8 mouse cellular contexts compared by ENCODE assay signal in the genomic region with DNA sequence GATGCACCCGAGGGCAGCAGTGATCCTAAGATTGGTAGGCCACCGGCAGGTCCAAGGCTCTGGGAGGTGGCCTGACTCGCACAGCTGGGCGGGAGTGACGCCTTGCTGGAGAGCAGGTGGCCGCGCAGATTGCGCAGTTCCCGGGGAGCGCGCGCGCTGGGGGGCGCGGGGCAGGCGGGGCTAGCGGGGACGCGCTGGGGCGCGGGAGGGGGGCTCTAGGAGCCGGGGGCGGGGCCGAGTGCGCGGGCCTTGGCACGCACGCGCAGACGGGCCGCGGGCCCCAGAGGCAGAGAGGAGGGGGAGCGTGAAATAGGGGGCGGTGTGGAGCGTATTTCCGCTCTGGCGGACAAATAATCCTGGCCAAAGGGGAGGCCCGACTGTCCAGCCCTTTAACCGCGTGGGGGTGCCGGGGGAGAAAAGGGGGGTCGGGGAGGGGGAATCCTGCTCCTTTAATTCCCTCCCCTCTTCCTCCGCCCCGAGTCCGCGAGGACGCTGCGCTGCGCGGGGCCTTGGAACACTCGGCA. TPM values are rescaled to one million over a fixed set of nuclear protein-coding genes. Genes with fewer than 3 reads are reported as not detected.
DNase-seq lines count a peak whose midpoint lies in the region; ATAC-seq and TF ChIP-seq lines count a peak whose summit lies in the region.

No protein-coding gene starts in this region.

- under 1% methylated on average over 40 of the region's 51 CpGs for WGBS in forebrain, embryonic 14.5 days
- WGBS in liver, postnatal 0 days (ENCODE audit: insufficient replicate concordance): under 1% methylated on average over 29 of the region's 51 CpGs
- under 1% methylated on average over 27 of the region's 51 CpGs for WGBS in neural tube, embryonic 13.5 days

- intact Hi-C loops in heart, postnatal 14 days (cut with DNase I): no loop called here

- peak overlapping the region; percentile 86 for H3K9ac ChIP-seq in ES-E14 (ENCODE audit: insufficient read depth, low read depth, low read length, poor library complexity, severe bottlenecking)
- H3K9ac ChIP-seq in forebrain, embryonic 14.5 days (ENCODE audit: low read length): peak overlapping the region; percentile 95
- peak overlapping the region; percentile 78 for H3K9ac ChIP-seq in liver, postnatal 0 days (replicated peaks)
- H3K9ac ChIP-seq in neural tube, embryonic 13.5 days: peak overlapping the region; percentile 93

- H3K27me3 ChIP-seq in forebrain, embryonic 14.5 days (replicated peaks; ENCODE audit: control insufficient read depth, insufficient read depth, low read length): no peaks in the 10 kb centered on the region
- H3K27me3 ChIP-seq in liver, postnatal 0 days (ENCODE audit: insufficient read depth, low read length): no peaks in the 10 kb centered on the region
- no peaks in the 10 kb centered on the region for H3K27me3 ChIP-seq in neural tube, embryonic 13.5 days

- H3K27ac ChIP-seq in ES-E14 (ENCODE audit: insufficient read depth, low read depth, low read length, poor library complexity, severe bottlenecking): peak overlapping the region; percentile 60
- peak overlapping the region; percentile 93 for H3K27ac ChIP-seq in forebrain, embryonic 14.5 days (ENCODE audit: low read depth, low read length)
- H3K27ac ChIP-seq in liver, postnatal 0 days (ENCODE audit: low read depth): peak overlapping the region; percentile 77
- peak overlapping the region; percentile 95 for H3K27ac ChIP-seq in neural tube, embryonic 13.5 days (replicated peaks)

- H3K4me3 ChIP-seq in ES-E14 (ENCODE audit: insufficient read depth in 1 of 2, low read depth in 1 of 2, low read length in 2 of 2, poor library complexity in 1 of 2, severe bottlenecking in 1 of 2): peak overlapping the region; percentile 84 to 92
- peak overlapping the region; percentile 84 for H3K4me3 ChIP-seq in forebrain, embryonic 14.5 days (ENCODE audit: low read depth, low read length)
- H3K4me3 ChIP-seq in liver, postnatal 0 days (ENCODE audit: low read depth, low read length): peak overlapping the region; percentile 72
- peak overlapping the region; percentile 80 for H3K4me3 ChIP-seq in neural tube, embryonic 13.5 days

- in situ Hi-C loops in ES-E14 (cut with MboI; ENCODE audit: low sequenced_read_pairs in 2 of 2, unreplicated experiment in 2 of 2): no loop called here

- peak; percentile 88 for DNase-seq in ES-E14 (ENCODE audit: low read depth, low spot score)
- peak; percentile 93 for DNase-seq in cerebellum, adult 11 months
- DNase-seq in forebrain, embryonic 14.5 days (ENCODE audit: low spot score): peak; percentile 98
- DNase-seq in heart, postnatal 14 days: peak; percentile 95 to 97
- peak; percentile 94 for DNase-seq in layer of hippocampus, adult 11-12 months (ENCODE audit: low spot score)
- DNase-seq in liver, postnatal 0 days: peak; percentile 94
- peak; percentile 93 for DNase-seq in telencephalon, adult 2 months (ENCODE audit: low read depth, low spot score)

- H3K36me3 ChIP-seq in ES-E14 (ENCODE audit: control insufficient read depth, insufficient read depth, low read length, poor library complexity, severe bottlenecking): peaks cover 4% of the 10 kb centered on the region; the same call in 1 of the 2 replicates
- H3K36me3 ChIP-seq in forebrain, embryonic 14.5 days (ENCODE audit: control insufficient read depth, insufficient read depth, low read length): peaks cover 9% of the 10 kb centered on the region
- H3K36me3 ChIP-seq in liver, postnatal 0 days (replicated peaks; ENCODE audit: insufficient read depth, low read length): no peaks in the 10 kb centered on the region
- H3K36me3 ChIP-seq in neural tube, embryonic 13.5 days: peaks cover 8% of the 10 kb centered on the region

- TF ChIP-seq CTCF in liver, postnatal 0 days (IDR thresholded peaks at IDR 0.05; ENCODE audit: low read depth): peak; percentile 34

- peak overlapping the region; percentile 83 for H3K4me2 ChIP-seq in forebrain, embryonic 14.5 days (ENCODE audit: low read length)
- H3K4me2 ChIP-seq in liver, postnatal 0 days (ENCODE audit: low read depth, low read length): peak overlapping the region; percentile 98
- peak overlapping the region; percentile 94 for H3K4me2 ChIP-seq in neural tube, embryonic 13.5 days

- no peaks in the 10 kb centered on the region for H3K9me3 ChIP-seq in ES-E14 (ENCODE audit: control insufficient read depth, insufficient read depth, low read depth, low read length)
- H3K9me3 ChIP-seq in forebrain, embryonic 14.5 days (replicated peaks; ENCODE audit: control insufficient read depth, low read length): no peaks in the 10 kb centered on the region
- H3K9me3 ChIP-seq in liver, postnatal 0 days (ENCODE audit: low read length): no peaks in the 10 kb centered on the region; the same call in 1 of the 2 replicates
- H3K9me3 ChIP-seq in neural tube, embryonic 13.5 days: no peaks in the 10 kb centered on the region

- peaks cover 8 to 17% of the 10 kb centered on the region in 2 experiments for H3K4me1 ChIP-seq in ES-E14 (ENCODE audit: control insufficient read depth in 2 of 2, insufficient read depth in 2 of 2, low read length in 2 of 2, poor library complexity in 1 of 2)
- peaks cover 23% of the 10 kb centered on the region for H3K4me1 ChIP-seq in forebrain, embryonic 14.5 days (ENCODE audit: control insufficient read depth, insufficient read depth, low read length)
- H3K4me1 ChIP-seq in liver, postnatal 0 days (ENCODE audit: insufficient read depth): peaks cover 25% of the 10 kb centered on the region
- peaks cover 36% of the 10 kb centered on the region for H3K4me1 ChIP-seq in neural tube, embryonic 13.5 days (replicated peaks)

- peak; percentile 87 for ATAC-seq in forebrain, embryonic 14.5 days
- peak; percentile 87 for ATAC-seq in liver, postnatal 0 days
- peak; percentile 89 for ATAC-seq in neural tube, embryonic 13.5 days (ENCODE audit: low read depth)

- TF ChIP-seq EP300 in liver, postnatal 0 days (IDR thresholded peaks at IDR 0.05; ENCODE audit: low read depth): peak; percentile 15; the same call in 1 of the 2 replicates

TF ChIP-seq in ES-E14, 5 proteins besides CTCF, POLR2A, EP300 and RAD21:
- TF ChIP-seq CHD2 (IDR thresholded peaks at IDR 0.05; ENCODE audit: low read depth, low read length): no peak
- TF ChIP-seq ZC3H11A (IDR thresholded peaks at IDR 0.05; ENCODE audit: borderline replicate concordance, low read depth, low read length): no peak
- TF ChIP-seq HCFC1 (IDR thresholded peaks at IDR 0.05; ENCODE audit: borderline replicate concordance, insufficient read depth, low read length): no peak
- no peak for TF ChIP-seq ZNF384 (IDR thresholded peaks at IDR 0.05; ENCODE audit: low read depth, low read length)
- TF ChIP-seq MAFK (IDR thresholded peaks at IDR 0.05; ENCODE audit: insufficient read depth, low read depth, low read length): no peak

RNA-seq across cellular contexts. Expression of a gene that starts 3.9 kb away (rescaled TPM):
- 5.0 TPM in 2 replicates for total RNA-seq in ES-E14 (2012; rRNA removed)
- polyA plus RNA-seq in forebrain, embryonic 14.5 days (2014; fragmentation: Nextera tagmentation; extraction: Ambion mirVana): 1.3 and 1.4 TPM in 2 replicates
- total RNA-seq in heart, postnatal 14 days (2021): 1 to 10 TPM; 4.3 to 6.0 TPM
- polyA plus RNA-seq in liver, postnatal 0 days (2015; fragmentation: Nextera tagmentation; extraction: Ambion mirVana): 35.7 and 37.3 TPM in 2 replicates
- polyA plus RNA-seq in neural tube, embryonic 13.5 days (2015; fragmentation: Nextera tagmentation; extraction: Ambion mirVana): 0.99 and 2.1 TPM in 2 replicates

RNA-seq across cellular contexts. Expression of a gene that starts 4.1 kb away (rescaled TPM):
- 124 and 147 TPM in 2 replicates for total RNA-seq in ES-E14 (2012; rRNA removed)
- polyA plus RNA-seq in forebrain, embryonic 14.5 days (2014; fragmentation: Nextera tagmentation; extraction: Ambion mirVana): 62.5 and 76.9 TPM in 2 replicates
- 10 to 100 TPM; 45.2 to 49.4 TPM for total RNA-seq in heart, postnatal 14 days (2021)
- 11.1 TPM in 2 replicates for polyA plus RNA-seq in liver, postnatal 0 days (2015; fragmentation: Nextera tagmentation; extraction: Ambion mirVana)
- 86.8 and 88.7 TPM in 2 replicates for polyA plus RNA-seq in neural tube, embryonic 13.5 days (2015; fragmentation: Nextera tagmentation; extraction: Ambion mirVana)

RNA-seq across cellular contexts. Expression of a gene that starts 12.3 kb away (rescaled TPM):
- total RNA-seq in ES-E14 (2012; rRNA removed): 0.31 TPM in 1 of 2 replicates, not detected in the other
- 0.28 TPM in 1 of 2 replicates, not detected in the other for polyA plus RNA-seq in forebrain, embryonic 14.5 days (2014; fragmentation: Nextera tagmentation; extraction: Ambion mirVana)
- total RNA-seq in heart, postnatal 14 days (2021): not detected
- 0.25 TPM in 1 of 2 replicates, not detected in the other for polyA plus RNA-seq in liver, postnatal 0 days (2015; fragmentation: Nextera tagmentation; extraction: Ambion mirVana)
- polyA plus RNA-seq in neural tube, embryonic 13.5 days (2015; fragmentation: Nextera tagmentation; extraction: Ambion mirVana): not detected in 2 replicates

RNA-seq across cellular contexts. Expression of a gene that starts 14.9 kb away (rescaled TPM):
- 9.4 and 11.5 TPM in 2 replicates for total RNA-seq in ES-E14 (2012; rRNA removed)
- 3.5 and 3.8 TPM in 2 replicates for polyA plus RNA-seq in forebrain, embryonic 14.5 days (2014; fragmentation: Nextera tagmentation; extraction: Ambion mirVana)
- total RNA-seq in heart, postnatal 14 days (2021): 1 to 10 TPM; 5.1 to 6.1 TPM
- polyA plus RNA-seq in liver, postnatal 0 days (2015; fragmentation: Nextera tagmentation; extraction: Ambion mirVana): 0.33 and 0.46 TPM in 2 replicates
- 9.5 and 10.4 TPM in 2 replicates for polyA plus RNA-seq in neural tube, embryonic 13.5 days (2015; fragmentation: Nextera tagmentation; extraction: Ambion mirVana)

RNA-seq across cellular contexts. Expression of a gene that starts 20.1 kb away (rescaled TPM):
- 5.5 and 8.7 TPM in 2 replicates for total RNA-seq in ES-E14 (2012; rRNA removed)
- not detected in 2 replicates for polyA plus RNA-seq in forebrain, embryonic 14.5 days (2014; fragmentation: Nextera tagmentation; extraction: Ambion mirVana)
- under 1 TPM in 1 of 2 experiments, not detected in 1; 0.17 TPM for total RNA-seq in heart, postnatal 14 days (2021)
- polyA plus RNA-seq in liver, postnatal 0 days (2015; fragmentation: Nextera tagmentation; extraction: Ambion mirVana): 3.5 and 3.6 TPM in 2 replicates
- polyA plus RNA-seq in neural tube, embryonic 13.5 days (2015; fragmentation: Nextera tagmentation; extraction: Ambion mirVana): not detected in 2 replicates

Comparison
In these comparisons a context has a peak if more than half of its experiments do, and no peak if none do; other contexts are left out.
1. Peak in every context shown above with its lines: DNase-seq, ATAC-seq, H3K4me3 ChIP-seq and H3K27ac ChIP-seq.
2. RNA of a gene that starts 3.9 kb away (polyA plus RNA-seq): 35.7 to 37.3 TPM in liver, postnatal 0 days; 1.3 to 1.4 TPM in forebrain, embryonic 14.5 days and 0.99 to 2.1 TPM in neural tube, embryonic 13.5 days; every median in the first group is over 10 times any median in the second.